Mouse (Mus musculus): ENCODE measurements around the gene Hivep3. TPM values are rescaled to one million over a fixed set of nuclear protein-coding genes. Genes with fewer than 3 reads are reported as not detected.

The Hivep3 gene
- total RNA-seq, 1 experiment from 2014 or later, result 6.3 TPM

GRCm38 (mm10) chr4:119967073-119967608 lies 233.6 kb downstream of the Hivep3 start:
- ATAC-seq (replicated peaks; ENCODE audit: low read depth, poor library complexity, severe bottlenecking), result no peak

- no peak for ATAC-seq (replicated peaks; ENCODE audit: low read depth, poor library complexity, severe bottlenecking)
These were observed 234.1 kb downstream of the Hivep3 start for GRCm38 (mm10) chr4:119967636-119968035.

GRCm38 (mm10) chr4:119968071-119968470 lies 234.5 kb downstream of the Hivep3 start:
- ATAC-seq (replicated peaks; ENCODE audit: low read depth, poor library complexity, severe bottlenecking), result 0 out of 2 replicates have a peak, but pooled peaks have one; percentile 29

- ATAC-seq (replicated peaks; ENCODE audit: low read depth, poor library complexity, severe bottlenecking), result no peak
These were observed 235.3 kb downstream of the Hivep3 start for GRCm38 (mm10) chr4:119968887-119969286.

- ATAC-seq (replicated peaks; ENCODE audit: low read depth, poor library complexity, severe bottlenecking), result no peak
These were observed 236.6 kb downstream of the Hivep3 start for GRCm38 (mm10) chr4:119970166-119970565.

- no peak for ATAC-seq (replicated peaks; ENCODE audit: low read depth, poor library complexity, severe bottlenecking)
These were observed 238.8 kb downstream of the Hivep3 start for GRCm38 (mm10) chr4:119972375-119972774.

- no peak for ATAC-seq (replicated peaks; ENCODE audit: low read depth, poor library complexity, severe bottlenecking)
These were observed 240.4 kb downstream of the Hivep3 start for GRCm38 (mm10) chr4:119973729-119974605.

GRCm38 (mm10) chr4:119975242-119975641 lies 241.7 kb downstream of the Hivep3 start:
- ATAC-seq (replicated peaks; ENCODE audit: low read depth, poor library complexity, severe bottlenecking), result no peak

GRCm38 (mm10) chr4:119975822-119976221 lies 242.2 kb downstream of the Hivep3 start:
- no peak for ATAC-seq (replicated peaks; ENCODE audit: low read depth, poor library complexity, severe bottlenecking)

- ATAC-seq (replicated peaks; ENCODE audit: low read depth, poor library complexity, severe bottlenecking), result no peak
These were observed 243.0 kb downstream of the Hivep3 start for GRCm38 (mm10) chr4:119976428-119977168.

GRCm38 (mm10) chr4:119977817-119978491 lies 244.4 kb downstream of the Hivep3 start:
- peak; percentile 71 for ATAC-seq (replicated peaks; ENCODE audit: low read depth, poor library complexity, severe bottlenecking)

- no peak for ATAC-seq (replicated peaks; ENCODE audit: low read depth, poor library complexity, severe bottlenecking)
These were observed 245.8 kb downstream of the Hivep3 start for GRCm38 (mm10) chr4:119979238-119979829.

- ATAC-seq (replicated peaks; ENCODE audit: low read depth, poor library complexity, severe bottlenecking), result peak; percentile 37
These were observed 246.3 kb downstream of the Hivep3 start for GRCm38 (mm10) chr4:119979918-119980317.

GRCm38 (mm10) chr4:119981047-119981720 lies 247.6 kb downstream of the Hivep3 start:
- no peak for ATAC-seq (replicated peaks; ENCODE audit: low read depth, poor library complexity, severe bottlenecking)

GRCm38 (mm10) chr4:119986065-119986464 lies 252.5 kb downstream of the Hivep3 start:
- no peak for ATAC-seq (replicated peaks; ENCODE audit: low read depth, poor library complexity, severe bottlenecking)

GRCm38 (mm10) chr4:119986580-119987291 lies 253.2 kb downstream of the Hivep3 start:
- no peak for ATAC-seq (replicated peaks; ENCODE audit: low read depth, poor library complexity, severe bottlenecking)

GRCm38 (mm10) chr4:119987376-119988087 lies 253.9 kb downstream of the Hivep3 start:
- ATAC-seq (replicated peaks; ENCODE audit: low read depth, poor library complexity, severe bottlenecking), result no peak

GRCm38 (mm10) chr4:119989031-119989693 lies 255.6 kb downstream of the Hivep3 start:
- ATAC-seq (replicated peaks; ENCODE audit: low read depth, poor library complexity, severe bottlenecking), result no peak

Data from common myeloid progenitor, adult 5-6 weeks (primary cell).